Mouse (Mus musculus): ENCODE measurements around the gene Olfr284. TPM values are rescaled to one million over a fixed set of nuclear protein-coding genes. Genes with fewer than 3 reads are reported as not detected.

Gene Olfr284
- polyA plus RNA-seq (2012; rRNA removed), result not detected in 2 replicates

GRCm38 (mm10) chr15:98340887-98341286 lies at the start of gene Olfr284:
Gene Olfr284 (minus strand): TSS chr15:98340987.

DNA sequence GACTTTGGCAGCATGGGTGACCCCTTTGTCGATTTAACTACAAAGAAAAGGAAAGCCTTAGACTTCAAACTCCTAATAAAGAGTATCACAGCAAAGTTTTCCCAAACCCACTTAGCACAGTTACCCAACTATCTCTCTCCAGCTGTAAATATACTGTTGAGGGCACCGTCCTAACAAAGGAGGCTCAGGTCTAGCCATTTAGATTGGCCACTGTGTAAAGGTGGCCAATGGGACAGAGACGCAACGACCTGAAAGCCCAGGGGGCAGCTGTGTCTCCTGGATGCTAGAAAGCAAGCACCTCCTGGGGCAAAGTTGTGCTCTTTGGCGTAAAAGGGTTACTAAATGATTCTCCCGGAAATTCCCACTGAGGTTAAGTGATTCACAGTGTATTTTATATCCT lies 40.1 kb upstream of the Olfr284 start, which contains the start of gene Olfr283:
TSS of gene Olfr283 (minus strand) at position 101 of the 400 bp plus-strand sequence.

GRCm38 (mm10) chr15:98317177-98317724 lies 23.5 kb downstream of the Olfr284 start, which contains the start of gene Olfr285:
Gene Olfr285 (minus strand): TSS chr15:98317353.

DNA sequence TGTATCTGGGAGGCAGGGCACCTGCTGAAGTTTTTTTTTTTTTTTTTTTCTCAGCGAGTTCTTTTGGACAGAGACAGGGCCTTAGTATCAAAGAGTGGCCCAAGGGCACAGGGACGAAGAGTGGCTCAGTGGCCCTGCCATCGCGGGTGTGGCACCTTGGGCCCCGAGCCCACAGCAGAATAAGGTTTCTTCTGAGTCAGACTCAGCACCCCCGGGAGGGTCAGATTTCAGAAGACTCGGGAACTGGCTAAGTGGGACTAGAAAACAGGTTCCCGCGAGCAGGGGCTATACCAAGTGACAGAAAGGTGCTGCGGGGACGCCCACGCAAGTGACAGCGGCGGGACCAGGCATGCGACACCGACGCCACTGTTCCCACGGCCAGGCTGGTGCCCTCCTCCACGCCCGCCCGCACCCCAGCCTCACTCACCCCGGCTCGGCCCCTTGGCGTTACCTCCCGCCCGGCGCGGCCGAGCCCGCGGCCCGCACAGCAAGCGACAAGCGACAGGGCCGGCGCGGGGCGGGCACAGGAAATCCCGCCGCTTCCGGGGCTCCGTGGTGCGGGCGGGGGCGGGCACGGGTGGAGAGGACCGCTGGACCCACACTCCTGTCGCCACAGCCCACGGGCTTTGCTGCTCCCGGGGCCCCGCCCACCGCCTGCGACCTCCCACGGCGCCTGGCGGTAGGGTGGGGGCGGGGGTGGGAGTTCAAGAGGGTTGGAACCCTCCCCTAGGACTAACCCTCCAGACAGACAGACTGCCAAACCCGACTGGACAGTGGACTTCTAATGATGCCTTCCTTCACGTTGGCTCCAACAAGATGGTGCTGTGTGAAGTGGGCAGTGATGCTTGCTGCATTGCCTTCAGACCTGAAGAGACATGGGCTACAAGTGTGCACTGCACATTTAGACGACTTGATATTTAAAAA lies 44.9 kb downstream of the Olfr284 start, which contains the start of gene Zfp641:
TSS of gene Zfp641 (minus strand) at position 534 of the 924 bp plus-strand sequence.

Other genes starting within 250 kb of the Olfr284 start
- 97.8 and 98.1 TPM in 2 replicates for gene Pfkm, start 248.4 kb downstream of the Olfr284 start, polyA plus RNA-seq (2012; rRNA removed)
- gene Senp1, start 247.2 kb downstream of the Olfr284 start, polyA plus RNA-seq (2012; rRNA removed), result 22.1 and 23.1 TPM in 2 replicates
- gene Asb8, start 175.4 kb downstream of the Olfr284 start, polyA plus RNA-seq (2012; rRNA removed), result 39.6 and 45.8 TPM in 2 replicates
- gene Ccdc184, start 173.8 kb downstream of the Olfr284 start, polyA plus RNA-seq (2012; rRNA removed), result 31.8 and 34.8 TPM in 2 replicates
- gene Olfr288, start 145.4 kb downstream of the Olfr284 start, polyA plus RNA-seq (2012; rRNA removed), result not detected in 2 replicates
- not detected in 2 replicates for gene Gm44579, start 120.0 kb downstream of the Olfr284 start, polyA plus RNA-seq (2012; rRNA removed)
- gene Olfr287, start 119.9 kb downstream of the Olfr284 start, polyA plus RNA-seq (2012; rRNA removed), result not detected in 2 replicates
- not detected in 2 replicates for gene Olfr286, start 106.5 kb downstream of the Olfr284 start, polyA plus RNA-seq (2012; rRNA removed)
- not detected in 2 replicates for gene H1fnt, start 83.7 kb downstream of the Olfr284 start, polyA plus RNA-seq (2012; rRNA removed)
- gene Zfp641, start 44.8 kb downstream of the Olfr284 start, polyA plus RNA-seq (2012; rRNA removed), result 8.0 and 9.4 TPM in 2 replicates
- not detected in 2 replicates for gene Olfr285, start 23.6 kb downstream of the Olfr284 start, polyA plus RNA-seq (2012; rRNA removed)
- not detected in 2 replicates for gene Olfr283, start 40.0 kb upstream of the Olfr284 start, polyA plus RNA-seq (2012; rRNA removed)
- gene Olfr282, start 90.2 kb upstream of the Olfr284 start, polyA plus RNA-seq (2012; rRNA removed), result not detected in 2 replicates
- gene Olfr281, start 111.6 kb upstream of the Olfr284 start, polyA plus RNA-seq (2012; rRNA removed), result not detected in 2 replicates
- not detected in 2 replicates for gene OR5BS1P, start 128.9 kb upstream of the Olfr284 start, polyA plus RNA-seq (2012; rRNA removed)
- gene Lalba, start 141.7 kb upstream of the Olfr284 start, polyA plus RNA-seq (2012; rRNA removed), result not detected in 2 replicates
- gene Olfr279, start 151.4 kb upstream of the Olfr284 start, polyA plus RNA-seq (2012; rRNA removed), result not detected in 2 replicates
- 117 and 125 TPM in 2 replicates for gene Kansl2, start 193.3 kb upstream of the Olfr284 start, polyA plus RNA-seq (2012; rRNA removed)
- 22.8 and 23.3 TPM in 2 replicates for gene Ccnt1, start 229.9 kb upstream of the Olfr284 start, polyA plus RNA-seq (2012; rRNA removed)
- gene 4930415O20Rik, start 230.0 kb upstream of the Olfr284 start, polyA plus RNA-seq (2012; rRNA removed), result 0.26 TPM in 1 of 2 replicates, not detected in the other

Data from central nervous system, embryonic 14 days (tissue).